Mouse (Mus musculus): ENCODE data around the gene Gatc. TPM values are rescaled to one million over a fixed set of nuclear protein-coding genes. Genes with fewer than 3 reads are reported as not detected.

The Gatc gene
- polyA plus RNA-seq, 1 experiment from 2014 or later, result 12.1 TPM

DNA sequence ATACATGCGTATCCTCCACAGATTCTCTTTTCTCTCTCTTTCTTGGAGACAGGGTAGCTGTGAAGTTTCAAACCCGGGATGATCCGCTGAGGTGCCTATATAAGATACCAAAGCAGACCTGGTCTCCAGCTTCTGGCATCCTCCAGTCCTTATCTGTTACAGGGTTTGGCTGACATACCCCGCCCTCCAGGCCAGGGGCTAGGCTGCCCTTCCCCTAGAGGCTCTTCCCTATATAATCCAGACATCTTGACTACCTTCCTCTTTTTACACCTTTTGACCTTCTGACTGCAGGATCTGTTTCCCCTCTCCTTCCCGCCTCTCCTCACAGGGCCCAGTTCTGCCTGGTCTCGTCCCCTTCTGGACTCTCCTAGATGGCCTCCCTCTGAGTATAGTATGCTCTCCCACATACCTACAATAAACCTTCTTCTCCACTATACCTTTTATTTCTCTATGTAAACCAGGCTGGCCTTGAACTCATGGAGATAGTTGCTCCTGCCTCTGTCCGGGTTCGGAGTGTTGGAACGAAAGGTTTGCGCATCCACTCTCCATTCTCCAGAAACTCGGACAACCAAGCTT is 14.6 kb downstream of the Gatc start:
- peaks cover 4% of the 10 kb centered on the region for H3K36me3 ChIP-seq (replicated peaks; ENCODE audit: insufficient read depth, low read length)
- ATAC-seq (peak; percentile 40), DNase-seq (peak; percentile 48)
- 15% methylated on average over 11 of the region's 11 CpGs for WGBS (ENCODE audit: insufficient replicate concordance)
- peak overlapping the region; percentile 90 for H3K4me2 ChIP-seq (ENCODE audit: low read depth, low read length)
- H3K4me3 ChIP-seq (ENCODE audit: low read depth, low read length), result peak overlapping the region; percentile 85
- TF ChIP-seq CTCF (IDR thresholded peaks at IDR 0.05; ENCODE audit: low read depth), result 0 out of 2 replicates have a peak, but pooled peaks have one; percentile 4
- TF ChIP-seq EP300 (IDR thresholded peaks at IDR 0.05; ENCODE audit: low read depth), result no peak
- no peaks in the 10 kb centered on the region for H3K9me3 ChIP-seq (ENCODE audit: low read length)
- H3K9ac ChIP-seq (replicated peaks), result peak overlapping the region; percentile 82
- no peaks in the 10 kb centered on the region for H3K27me3 ChIP-seq (ENCODE audit: insufficient read depth, low read length)
- H3K27ac ChIP-seq (ENCODE audit: low read depth), result peak overlapping the region; percentile 61
- H3K4me1 ChIP-seq (ENCODE audit: insufficient read depth), result peaks cover 8% of the 10 kb centered on the region

- Histone ChIP-seq H3K9ac (replicated peaks) (peak overlapping the region; percentile 58), H3K27ac (ENCODE audit: low read depth) (peak overlapping the region; percentile 45; the same call in 1 of the 2 replicates), H3K4me1 (ENCODE audit: insufficient read depth) (peaks cover 19% of the 10 kb centered on the region), H3K4me3 (ENCODE audit: low read depth, low read length) (peak overlapping the region; percentile 46), H3K27me3 (ENCODE audit: insufficient read depth, low read length) (no peaks in the 10 kb centered on the region), H3K4me2 (ENCODE audit: low read depth, low read length) (peak overlapping the region; percentile 91), H3K9me3 (ENCODE audit: low read length) (no peaks in the 10 kb centered on the region), H3K36me3 (replicated peaks; ENCODE audit: insufficient read depth, low read length) (no peaks in the 10 kb centered on the region)
- peak; percentile 72 for TF ChIP-seq CTCF (IDR thresholded peaks at IDR 0.05; ENCODE audit: low read depth)
- no peak for TF ChIP-seq EP300 (IDR thresholded peaks at IDR 0.05; ENCODE audit: low read depth)
- DNase-seq (peak; percentile 65), ATAC-seq (peak; percentile 86)
- WGBS (ENCODE audit: insufficient replicate concordance), result under 1% methylated on average over 22 of the region's 22 CpGs
These were observed 21.7 kb downstream of the Gatc start for GRCm38 (mm10) chr5:115319004-115319940.

GRCm38 (mm10) chr5:115317645-115318328 is 23.2 kb downstream of the Gatc start:
- DNase-seq, result no peak
- no peak overlapping the region for H3K9ac ChIP-seq (replicated peaks)
- H3K9me3 ChIP-seq (ENCODE audit: low read length), result no peaks in the 10 kb centered on the region
- ATAC-seq, result no peak
- no peaks in the 10 kb centered on the region for H3K27me3 ChIP-seq (ENCODE audit: insufficient read depth, low read length)
- H3K36me3 ChIP-seq (replicated peaks; ENCODE audit: insufficient read depth, low read length), result no peaks in the 10 kb centered on the region
- peaks cover 30% of the 10 kb centered on the region for H3K4me1 ChIP-seq (ENCODE audit: insufficient read depth)
- whole genome bisulfite sequencing (ENCODE audit: insufficient replicate concordance), result 26% methylated on average over 10 of the region's 10 CpGs
- H3K27ac ChIP-seq (ENCODE audit: low read depth), result no peak overlapping the region
- H3K4me3 ChIP-seq (ENCODE audit: low read depth, low read length), result no peak overlapping the region
- no peak overlapping the region for H3K4me2 ChIP-seq (ENCODE audit: low read depth, low read length)
- no peak for TF ChIP-seq EP300 (IDR thresholded peaks at IDR 0.05; ENCODE audit: low read depth)
- no peak for TF ChIP-seq CTCF (IDR thresholded peaks at IDR 0.05; ENCODE audit: low read depth)

- Histone ChIP-seq H3K9ac (replicated peaks) (no peak overlapping the region), H3K4me3 (ENCODE audit: low read depth, low read length) (no peak overlapping the region), H3K27ac (ENCODE audit: low read depth) (no peak overlapping the region), H3K36me3 (replicated peaks; ENCODE audit: insufficient read depth, low read length) (no peaks in the 10 kb centered on the region), H3K27me3 (ENCODE audit: insufficient read depth, low read length) (no peaks in the 10 kb centered on the region), H3K9me3 (ENCODE audit: low read length) (no peaks in the 10 kb centered on the region), H3K4me1 (ENCODE audit: insufficient read depth) (peaks cover 36% of the 10 kb centered on the region), H3K4me2 (ENCODE audit: low read depth, low read length) (no peak overlapping the region)
- TF ChIP-seq CTCF (IDR thresholded peaks at IDR 0.05; ENCODE audit: low read depth), result no peak
- no peak for TF ChIP-seq EP300 (IDR thresholded peaks at IDR 0.05; ENCODE audit: low read depth)
- DNase-seq (no peak), ATAC-seq (no peak)
- 32% methylated on average over 14 of the region's 14 CpGs for WGBS (ENCODE audit: insufficient replicate concordance)
These were observed 23.9 kb downstream of the Gatc start for GRCm38 (mm10) chr5:115316968-115317644.

- Histone ChIP-seq H3K4me2 (ENCODE audit: low read depth, low read length) (peak overlapping the region; percentile 56), H3K36me3 (replicated peaks; ENCODE audit: insufficient read depth, low read length) (no peaks in the 10 kb centered on the region), H3K4me1 (ENCODE audit: insufficient read depth) (peaks cover 31% of the 10 kb centered on the region), H3K9ac (replicated peaks) (peak overlapping the region; percentile 21; the same call in 1 of the 2 replicates), H3K27ac (ENCODE audit: low read depth) (peak overlapping the region; percentile 66), H3K9me3 (ENCODE audit: low read length) (no peaks in the 10 kb centered on the region), H3K27me3 (ENCODE audit: insufficient read depth, low read length) (no peaks in the 10 kb centered on the region), H3K4me3 (ENCODE audit: low read depth, low read length) (no peak overlapping the region)
- ATAC-seq (no peak), DNase-seq (no peak)
- TF ChIP-seq EP300 (IDR thresholded peaks at IDR 0.05; ENCODE audit: low read depth) (no peak), CTCF (IDR thresholded peaks at IDR 0.05; ENCODE audit: low read depth) (no peak)
- 38% methylated on average over 5 of the region's 5 CpGs for WGBS (ENCODE audit: insufficient replicate concordance)
These were observed 27.4 kb downstream of the Gatc start for GRCm38 (mm10) chr5:115313668-115313943.
